Mouse (Mus musculus) lung, postnatal 36 days (tissue): ENCODE data around the gene Tro.

Experiments
- DNase-seq: peaks from one replicate; pipeline ENCODE4 v3.0.0; 2022; ENCODE audit warnings: mixed read lengths

Tro gene

DNA sequence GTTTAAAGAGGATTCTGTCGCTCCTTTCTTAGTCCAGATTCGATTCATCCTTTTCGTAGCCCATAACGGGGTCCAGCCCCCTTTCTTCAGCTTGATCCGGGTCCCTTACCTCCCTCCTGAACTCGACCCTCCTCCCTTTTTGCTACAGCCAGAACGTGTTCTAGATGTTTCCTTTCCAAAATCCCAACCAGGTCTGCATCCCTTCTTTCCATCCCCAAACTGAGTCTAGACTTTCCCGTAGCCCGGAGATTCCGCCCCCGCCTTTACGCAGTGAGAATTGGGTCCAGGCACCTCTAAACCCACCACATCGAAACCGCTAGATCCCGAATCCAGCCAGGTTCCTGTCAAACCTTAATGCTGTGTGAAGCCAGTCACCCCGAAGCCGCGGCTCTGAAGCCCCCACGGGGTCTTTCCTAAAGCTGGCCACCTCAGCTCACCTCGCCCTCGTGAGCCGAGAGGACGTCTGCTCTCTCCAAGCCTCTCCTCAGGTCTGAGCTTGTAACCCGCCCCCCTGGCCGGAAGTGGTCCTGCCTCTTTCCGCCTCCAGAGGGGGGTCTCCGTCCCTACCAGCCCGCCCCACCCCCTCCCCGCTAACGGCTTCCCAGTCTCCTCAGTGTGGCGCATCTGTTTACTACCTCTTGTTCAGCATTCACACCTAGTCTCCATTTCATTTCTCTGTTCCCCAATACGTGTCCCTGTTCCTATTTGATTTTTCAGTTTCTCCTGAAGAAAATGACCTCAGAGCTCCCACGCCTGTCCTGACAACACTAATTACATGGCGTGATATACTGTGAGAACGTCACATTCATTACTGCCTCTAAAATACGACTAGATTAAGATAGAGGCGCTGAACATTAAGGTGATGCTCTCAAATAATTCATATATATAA, at the start of gene Tro:
Gene Tro, minus strand, starts transcription at position 676 of the 889 bp plus-strand sequence.
- no peak for DNase-seq

DNA sequence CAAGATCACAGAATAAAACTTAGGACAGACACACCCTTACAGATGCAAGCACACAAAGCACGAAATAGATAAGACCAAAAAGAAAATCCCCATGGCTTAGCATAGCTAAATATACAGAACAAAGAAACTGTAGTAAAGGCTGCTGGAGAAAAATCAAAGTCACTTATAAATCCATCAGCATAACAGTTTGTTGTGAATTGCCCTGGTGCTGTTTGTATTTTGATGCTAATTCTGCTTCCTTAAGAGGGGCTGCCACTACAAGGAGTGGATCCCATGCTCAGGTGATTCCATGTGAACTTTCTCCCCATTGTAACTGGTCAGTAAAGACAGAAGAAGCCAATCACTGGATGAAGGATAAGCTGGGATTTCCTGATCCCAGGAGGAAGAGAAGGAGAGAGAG, 20.1 kb upstream of the Tro start:
- DNase-seq, result no peak

DNA sequence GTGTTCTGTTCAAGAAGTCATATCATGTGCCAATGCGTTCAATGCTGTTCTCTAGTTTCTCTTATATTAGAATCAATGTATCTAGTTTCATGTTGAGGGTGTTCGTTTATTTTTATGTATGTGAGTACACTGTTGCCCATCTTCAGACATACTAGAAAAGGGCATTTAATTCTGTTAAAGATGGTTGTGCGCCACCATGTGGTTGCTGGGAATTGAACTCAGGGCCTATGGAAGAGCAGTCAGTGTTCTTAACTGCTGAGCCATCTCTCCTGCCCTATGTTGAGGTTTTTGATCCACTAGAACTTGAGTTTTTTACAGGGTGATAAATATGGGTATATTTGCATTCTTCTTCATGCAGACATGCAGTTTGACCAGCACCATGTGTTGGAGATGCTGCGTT, 5.4 kb upstream of the Tro start:
- DNase-seq, result peak; percentile 53

DNA sequence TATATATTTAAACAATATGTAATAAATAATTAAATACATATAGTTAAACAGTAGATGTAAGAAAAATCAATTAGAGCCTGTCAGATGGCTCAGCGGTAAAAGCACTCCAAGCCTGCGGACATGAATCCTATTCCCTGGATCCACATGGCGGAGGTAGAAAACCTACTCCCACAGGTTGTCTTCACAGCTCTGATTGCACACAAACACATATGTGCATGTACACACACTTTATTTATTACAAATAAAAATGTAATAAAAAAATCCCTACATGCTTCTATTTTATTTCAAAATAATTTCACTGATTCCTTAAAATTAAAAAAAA, 375 bp upstream of the Tro start:
- DNase-seq, result no peak

DNA sequence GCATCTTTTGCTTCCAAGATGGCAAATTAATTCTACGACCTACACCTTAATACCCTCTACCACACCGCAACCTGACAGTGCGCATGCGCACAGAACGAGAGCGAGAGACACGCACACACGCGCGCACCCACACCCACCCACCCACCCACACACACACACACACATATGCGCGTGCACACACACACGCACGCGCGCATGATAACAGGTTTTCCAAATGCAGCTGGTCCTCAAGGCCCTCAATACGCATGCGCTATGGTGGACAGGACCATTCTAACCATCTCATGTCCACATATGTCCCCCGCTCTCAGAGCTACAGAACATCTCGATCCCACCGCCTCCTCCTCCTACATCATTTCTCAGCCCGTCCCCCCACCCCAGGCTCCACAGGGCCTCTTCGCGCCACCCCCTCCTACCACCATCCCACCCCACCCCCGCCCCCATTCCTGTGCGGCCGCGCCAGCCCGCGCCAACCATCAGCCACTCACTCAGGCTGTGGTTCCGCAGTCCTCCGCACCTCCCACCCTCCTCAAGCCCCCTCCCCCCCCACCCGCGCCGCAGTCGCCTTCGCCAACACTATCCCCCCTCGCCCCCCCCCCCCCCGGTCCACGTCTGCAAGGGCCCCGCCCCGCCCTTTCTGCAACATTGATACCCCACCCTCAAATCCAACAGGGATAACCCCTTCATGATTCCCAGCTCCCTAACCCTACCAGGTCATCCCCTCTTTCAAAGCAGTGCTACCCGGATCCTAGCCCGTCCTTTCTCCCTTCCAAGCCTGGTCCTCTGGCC, 1.1 kb downstream of the Tro start:
- no peak for DNase-seq

DNA sequence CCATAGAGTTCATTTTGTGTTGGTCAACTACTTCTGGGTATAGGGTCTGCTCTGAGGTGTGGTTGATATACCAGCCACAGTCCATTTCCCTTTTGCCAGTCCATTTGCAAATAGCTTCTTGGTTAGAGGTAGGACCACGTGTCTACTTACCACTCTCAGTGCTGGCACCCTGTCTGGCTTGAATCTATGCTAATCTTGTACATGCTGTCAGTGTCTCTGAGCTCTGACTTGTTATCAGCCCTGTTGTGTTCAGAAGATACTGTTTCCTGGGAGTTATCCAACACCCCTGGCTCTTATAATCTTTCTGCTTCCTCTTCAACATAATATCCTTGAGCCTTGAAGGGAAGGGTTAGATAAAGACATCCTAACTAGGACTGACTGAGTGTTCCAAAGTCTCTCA, 21.0 kb downstream of the Tro start:
- DNase-seq, result no peak

DNA sequence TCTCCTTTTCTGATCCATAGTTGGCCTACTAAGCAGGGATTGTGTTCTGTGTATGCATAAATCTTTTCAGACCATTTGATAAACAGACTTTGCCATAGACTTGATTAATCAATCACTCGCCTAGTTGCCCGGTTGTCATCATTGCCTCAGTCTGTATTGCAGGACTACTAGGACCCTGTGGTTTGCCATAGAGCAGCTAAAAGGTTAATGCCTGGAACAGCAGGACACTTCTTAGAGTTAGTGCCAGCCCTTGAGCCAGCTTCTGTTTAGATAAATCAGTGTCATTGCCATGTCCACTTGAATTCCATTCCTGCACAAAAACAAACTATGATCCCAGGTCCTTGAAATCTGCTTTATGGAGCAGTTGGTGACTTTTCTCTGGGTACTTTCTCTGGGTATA, 58.5 kb downstream of the Tro start:
- DNase-seq, result no peak
